Mouse (Mus musculus): ENCODE measurements around the gene Kcnh4.

DNA sequence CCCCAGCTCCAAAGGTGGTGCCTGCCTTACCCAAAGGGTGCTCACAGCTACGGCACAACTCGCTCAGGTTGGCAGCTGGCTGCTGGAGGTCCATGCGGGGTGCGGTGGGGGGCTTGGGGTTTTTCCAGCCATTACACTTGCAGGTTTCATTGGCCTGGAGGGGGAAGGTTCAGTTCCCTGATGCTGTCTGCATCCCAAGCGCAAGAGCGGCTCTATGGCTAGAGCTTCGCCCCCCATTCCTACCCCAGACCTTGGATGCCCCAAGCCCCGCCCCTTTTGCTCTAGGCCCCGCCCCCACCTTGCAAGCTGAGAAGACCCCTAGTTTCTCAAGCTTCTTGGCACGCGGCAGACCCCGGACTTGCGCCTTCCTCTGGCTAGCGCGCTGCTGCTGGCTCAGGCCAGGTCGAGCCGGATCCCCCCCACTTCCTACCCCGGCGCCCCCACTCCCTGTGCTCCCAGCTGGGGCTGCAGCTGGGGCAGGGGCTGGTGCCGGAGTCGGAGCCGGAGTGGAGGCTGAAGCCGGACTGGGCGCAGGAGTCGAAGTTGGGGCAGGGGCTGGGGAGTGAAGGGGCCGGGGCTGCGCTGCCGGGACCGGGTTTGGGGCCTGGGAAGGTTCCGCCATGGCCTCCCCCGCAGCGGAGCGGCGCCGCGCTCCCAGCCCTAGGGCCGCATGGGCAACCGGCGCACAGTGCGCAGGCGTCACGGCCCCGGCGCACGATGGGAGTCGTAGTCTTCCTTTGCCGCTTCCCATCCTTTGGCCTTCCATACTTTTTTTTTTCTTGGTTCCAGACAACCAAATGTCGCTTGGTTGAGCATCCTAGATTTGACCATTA is 47.7 kb downstream of the Kcnh4 start, which contains the start of gene Kat2a:
- TF ChIP-seq POLR2A (IDR thresholded peaks at IDR 0.05; ENCODE audit: insufficient read depth, low read length) (no peak), CTCF (IDR thresholded peaks at IDR 0.05; ENCODE audit: low read depth, low read length) (no peak)

Data from ES-Bruce4 (cell line).